Mouse (Mus musculus) kidney, postnatal 4 days (tissue): ENCODE data around the gene Rnf222.

Experiments used
- DNase-seq, 2 experiments: peaks; one replicate each; pipeline ENCODE4 v3.0.0; 2021; ENCODE audit warnings: mixed read lengths in 2 of 2

The Rnf222 gene

GRCm38 (mm10) chr11:68890625-68891024 is 2.3 kb downstream of the Rnf222 start:
- DNase-seq: no peak

GRCm38 (mm10) chr11:68891823-68892222 is 3.5 kb downstream of the Rnf222 start:
- DNase-seq: no peak

- DNase-seq: peak in 1 of 2 experiments; percentile 35
Observed at GRCm38 (mm10) chr11:68892233-68892832, 4.0 kb downstream of the Rnf222 start.

- no peak for DNase-seq
Observed at GRCm38 (mm10) chr11:68893911-68894464, 5.6 kb downstream of the Rnf222 start.

GRCm38 (mm10) chr11:68896247-68896646 is 7.9 kb downstream of the Rnf222 start:
- no peak for DNase-seq

DNA sequence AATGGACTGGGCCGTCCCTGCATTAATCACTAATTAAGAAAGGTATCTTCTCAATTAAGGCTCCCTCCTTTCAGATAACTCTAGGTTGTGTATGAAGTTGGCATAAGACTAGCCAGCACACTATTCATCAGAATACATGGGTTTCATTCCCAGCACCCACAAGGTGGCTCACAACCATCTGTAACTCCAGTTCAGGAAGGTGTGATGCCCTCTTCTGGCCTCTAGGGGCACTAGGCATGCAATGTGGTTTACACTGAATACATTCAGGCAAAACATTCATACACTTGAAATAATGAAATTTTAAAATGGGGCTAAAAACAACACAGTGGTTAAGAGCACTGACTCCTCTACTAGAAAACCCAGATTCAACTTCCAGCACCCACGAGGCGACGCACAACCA is 8.8 kb downstream of the Rnf222 start:
- peak; percentile 47 to 62 for DNase-seq

DNA sequence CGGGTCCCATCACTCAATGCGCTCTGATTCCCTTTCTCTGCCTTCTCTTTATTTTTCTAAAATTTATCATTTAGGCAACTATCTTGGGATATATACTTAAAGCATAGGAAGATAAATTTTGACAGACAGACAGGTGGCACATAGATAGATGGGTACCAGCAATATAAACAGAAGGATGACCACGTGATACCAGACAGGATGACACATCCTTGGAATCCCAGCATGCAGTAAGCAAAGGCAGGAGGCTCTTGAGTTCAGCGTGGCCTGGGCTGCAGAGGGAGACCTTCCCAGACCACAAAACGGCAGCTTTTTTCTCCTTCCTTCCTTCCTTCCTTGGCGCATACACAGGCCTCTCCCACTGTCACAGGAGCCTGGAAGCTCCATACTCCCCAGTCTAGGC is 9.5 kb downstream of the Rnf222 start:
- no peak for DNase-seq

GRCm38 (mm10) chr11:68898790-68899189 is 10.4 kb downstream of the Rnf222 start:
- no peak for DNase-seq

GRCm38 (mm10) chr11:68899815-68900214 is 11.5 kb downstream of the Rnf222 start:
- DNase-seq: no peak

GRCm38 (mm10) chr11:68900519-68901350 is 12.4 kb downstream of the Rnf222 start:
- no peak for DNase-seq

DNA sequence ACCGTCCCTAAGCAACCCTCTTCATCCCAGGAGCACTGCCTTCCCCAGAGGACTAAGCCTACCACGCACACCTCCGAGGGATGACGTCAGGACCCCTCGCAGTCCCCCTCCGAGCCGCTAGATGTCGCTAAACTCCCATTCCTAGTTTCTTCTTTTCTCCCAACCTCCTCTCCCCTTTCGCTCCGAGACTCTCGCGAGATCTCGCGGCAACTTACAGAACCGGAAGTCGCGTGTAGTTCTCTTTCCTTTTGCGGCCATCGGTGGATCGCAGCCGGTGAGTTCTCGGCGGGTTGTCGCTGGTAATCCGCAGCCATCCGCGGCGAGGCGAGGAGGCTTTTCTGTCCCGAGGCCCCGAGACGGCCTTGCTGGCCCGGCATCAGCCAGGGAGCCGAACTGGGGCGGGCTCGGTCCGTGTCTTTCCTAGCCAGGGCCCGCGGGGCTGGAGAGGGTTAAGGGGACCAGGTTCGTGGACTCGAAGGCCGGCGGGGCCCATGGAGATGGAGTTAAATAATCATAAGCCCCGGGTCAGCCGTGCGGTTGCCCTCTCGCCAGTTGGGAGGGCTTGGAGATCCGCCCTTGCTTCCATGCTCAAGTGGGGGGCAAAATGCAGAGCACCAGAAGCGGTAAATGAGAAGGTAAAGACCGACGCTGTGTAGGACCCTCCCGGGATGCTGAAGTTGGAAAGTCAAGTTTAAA is 13.1 kb downstream of the Rnf222 start, which contains the start of gene Rpl26:
Gene Rpl26, plus strand, starts transcription at position 233 of the 696 bp plus-strand sequence.
- DNase-seq: peak; percentile 99 to 100

GRCm38 (mm10) chr11:68902047-68902364 is 13.7 kb downstream of the Rnf222 start:
- no peak for DNase-seq

- no peak for DNase-seq
Observed at GRCm38 (mm10) chr11:68902367-68902766, 14.0 kb downstream of the Rnf222 start.

- no peak for DNase-seq
Observed at GRCm38 (mm10) chr11:68902823-68903222, 14.5 kb downstream of the Rnf222 start.

DNA sequence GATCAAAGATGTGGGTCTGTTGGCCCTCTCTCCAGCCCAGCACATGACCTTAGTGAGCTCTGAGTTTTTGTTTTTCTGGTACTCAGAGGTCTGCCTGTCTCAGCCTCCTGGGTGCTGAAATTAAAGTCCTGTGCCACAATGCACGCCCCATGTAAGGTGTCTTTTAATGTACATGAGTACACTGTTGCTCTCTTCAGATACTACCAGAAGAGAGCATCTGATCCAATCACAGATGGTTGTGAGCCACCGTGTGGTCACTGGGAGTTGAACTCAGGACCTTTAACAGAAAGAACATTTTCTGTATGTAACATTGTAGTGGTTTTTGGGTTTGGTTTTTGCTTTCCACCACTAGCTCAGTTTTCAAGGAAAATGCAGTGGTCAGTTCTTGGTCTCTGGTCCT is 15.4 kb downstream of the Rnf222 start:
- no peak for DNase-seq

- peak; percentile 86 to 87 for DNase-seq
Observed at GRCm38 (mm10) chr11:68904375-68905137, 16.2 kb downstream of the Rnf222 start.

- DNase-seq: no peak
Observed at GRCm38 (mm10) chr11:68905138-68905531, 16.8 kb downstream of the Rnf222 start.

DNA sequence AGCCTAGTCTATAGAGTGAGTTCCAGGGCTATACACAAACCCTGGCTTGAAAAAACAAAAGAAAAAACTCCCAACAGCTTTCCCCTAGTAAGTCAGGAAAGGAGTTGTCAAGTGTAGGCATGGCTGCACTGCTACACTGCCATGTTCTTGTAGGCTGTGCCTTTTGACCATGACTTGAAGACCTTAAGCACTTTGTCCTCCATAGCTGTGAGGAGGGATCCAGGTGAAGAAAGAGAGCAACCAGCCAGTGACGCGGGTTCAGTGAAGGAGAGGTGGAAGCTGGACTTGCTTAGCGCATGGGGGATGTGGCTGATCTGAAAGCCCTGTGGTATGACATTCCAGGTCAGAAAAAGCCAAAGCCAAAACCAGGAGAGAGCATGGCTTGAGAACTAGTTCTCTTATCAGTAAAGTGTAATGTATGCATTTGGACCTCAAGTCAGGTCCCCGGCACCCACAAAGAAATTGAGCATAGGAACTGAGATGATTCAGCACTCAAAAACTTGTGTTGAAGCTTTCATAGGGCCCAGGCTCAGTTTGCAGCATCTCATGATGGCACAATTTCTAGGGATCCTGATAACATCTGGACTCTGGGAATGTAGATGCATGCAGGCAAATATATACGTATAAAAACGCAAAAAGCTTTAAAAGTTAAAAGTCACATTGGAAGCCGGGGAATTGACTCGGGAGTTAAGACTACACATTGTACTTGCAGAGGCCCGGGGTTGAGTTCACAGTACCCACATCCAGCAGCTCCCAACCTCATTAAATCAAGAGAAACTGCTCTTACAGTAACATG is 17.5 kb downstream of the Rnf222 start:
- no peak for DNase-seq

- DNase-seq: peak; percentile 52 to 68
Observed at GRCm38 (mm10) chr11:68906461-68906790, 18.1 kb downstream of the Rnf222 start.

GRCm38 (mm10) chr11:68907251-68907650 is 18.9 kb downstream of the Rnf222 start:
- DNase-seq: no peak

GRCm38 (mm10) chr11:68908846-68909503 is 20.6 kb downstream of the Rnf222 start:
- DNase-seq: no peak
